Mouse (Mus musculus) induced T-regulatory cell, adult 2 months (primary cell): ENCODE measurements at regions not wholly inside any gene's neighbourhood (a gene's known extent, or its start where the extent isn't known, plus 50 kb on each side); places are given as distances from the start of the nearest gene placed in this dataset.

ENCODE experiments used
- DNase-seq: peaks from one replicate; pipeline ENCODE4 v3.0.0-alpha.2; 2012; ENCODE audit warnings: low read depth

- peak; percentile 2 for DNase-seq
Measured at GRCm38 (mm10) chr1:146106882-146107281, 387.7 kb upstream of the Brinp3 start.
